Mouse (Mus musculus) heart, postnatal 0 days (tissue): ENCODE measurements around the gene Kcnq1.

Experiments used
- CTCF ChIP-seq: IDR thresholded peaks from 2 replicates; pipeline ENCODE4 v1.5.1; 2016; ENCODE audit warnings: antibody characterized with exemption, control low read depth, low read depth
- EP300 ChIP-seq: IDR thresholded peaks from 2 replicates; pipeline ENCODE4 v1.6.1; 2016; ENCODE audit warnings: antibody characterized with exemption, low read depth

GRCm38 (mm10) chr7:143136125-143136524, 30.0 kb downstream of the Kcnq1 start:
- TF ChIP-seq CTCF: no peak
- TF ChIP-seq EP300: no peak
